Mouse (Mus musculus) embryo, embryonic 10.5 days (tissue): ENCODE results near the gene Ppp1r3d.

Experiments used
- DNase-seq: peaks from one replicate; pipeline ENCODE4 v3.0.0-alpha.2; 2015; ENCODE audit warnings: low spot score

The Ppp1r3d gene

DNA sequence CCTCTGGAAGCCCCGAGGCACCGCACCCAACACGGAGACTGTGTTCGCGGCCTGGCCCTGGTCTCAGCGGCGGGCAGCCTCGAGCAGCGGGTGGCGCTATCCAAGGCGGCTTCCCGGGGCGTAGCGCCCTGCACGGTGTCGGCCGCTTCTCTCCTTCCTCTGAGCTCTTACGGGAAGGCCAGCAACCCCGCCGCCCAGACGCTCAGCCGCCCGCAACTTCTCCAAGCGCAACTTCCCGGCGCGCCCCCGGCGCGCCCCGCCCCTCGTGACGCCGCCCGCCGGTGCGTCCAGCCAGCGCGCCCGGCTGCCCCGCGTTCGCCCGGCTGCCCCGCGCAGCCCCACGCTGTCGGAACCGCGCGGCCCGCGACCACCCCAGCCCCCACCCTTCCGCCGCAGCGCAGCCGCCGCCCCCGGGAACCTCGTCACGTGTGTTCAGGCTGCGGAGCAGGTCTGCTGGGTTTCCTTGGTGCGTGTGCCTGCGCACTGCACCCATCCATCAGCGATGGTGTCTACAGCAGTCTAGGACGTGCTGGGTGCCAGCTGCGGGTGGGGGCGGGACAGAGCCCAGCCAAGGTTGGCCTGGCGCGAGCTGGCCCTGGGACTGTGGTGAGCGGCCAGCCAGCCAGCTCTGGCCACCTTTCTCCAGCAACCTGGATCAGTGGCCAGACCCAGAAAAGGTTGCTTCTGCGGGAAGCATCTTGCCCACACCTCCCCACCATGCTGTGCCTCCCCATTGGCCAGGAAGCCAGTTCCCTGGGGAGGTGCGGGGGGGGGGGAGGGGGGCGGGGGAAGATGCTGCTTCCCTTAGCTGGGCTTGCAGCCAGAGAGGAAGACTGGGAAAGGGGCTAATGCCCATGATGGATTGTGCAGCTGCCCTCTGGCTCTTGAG is at the start of gene Ppp1r3d, which contains the start of gene Fam217b:
Ppp1r3d (minus strand) TSS at position 212 of the 889 bp plus-strand sequence.
Fam217b (plus strand) TSS at position 264 of the 889 bp plus-strand sequence.
- DNase-seq, result peak; percentile 61

DNA sequence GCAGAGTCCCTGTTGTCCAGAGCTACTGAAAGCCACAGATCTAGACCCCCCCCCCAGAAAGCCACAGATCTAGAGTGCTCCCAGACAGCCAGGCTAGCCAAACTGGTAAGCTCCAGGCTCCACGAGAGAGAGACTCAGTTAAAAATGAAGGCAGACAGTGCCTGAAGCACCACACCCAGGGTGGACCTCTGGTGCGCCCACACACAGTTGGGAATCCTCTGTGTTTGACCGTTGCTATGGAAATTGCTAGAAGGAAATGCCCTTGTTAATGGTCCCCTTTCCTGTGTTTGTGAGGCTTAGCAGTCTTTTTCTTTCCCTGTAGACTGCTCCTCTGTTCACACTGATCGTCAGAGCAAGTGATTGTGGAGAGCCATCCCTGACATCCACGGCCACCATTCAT is 46.1 kb upstream of the Ppp1r3d start:
- DNase-seq, result peak; percentile 9

- no peak for DNase-seq
Observed at GRCm38 (mm10) chr2:178457414-178457813, 43.1 kb upstream of the Ppp1r3d start.

GRCm38 (mm10) chr2:178454664-178455516 is 40.6 kb upstream of the Ppp1r3d start:
- DNase-seq, result peak; percentile 61

DNA sequence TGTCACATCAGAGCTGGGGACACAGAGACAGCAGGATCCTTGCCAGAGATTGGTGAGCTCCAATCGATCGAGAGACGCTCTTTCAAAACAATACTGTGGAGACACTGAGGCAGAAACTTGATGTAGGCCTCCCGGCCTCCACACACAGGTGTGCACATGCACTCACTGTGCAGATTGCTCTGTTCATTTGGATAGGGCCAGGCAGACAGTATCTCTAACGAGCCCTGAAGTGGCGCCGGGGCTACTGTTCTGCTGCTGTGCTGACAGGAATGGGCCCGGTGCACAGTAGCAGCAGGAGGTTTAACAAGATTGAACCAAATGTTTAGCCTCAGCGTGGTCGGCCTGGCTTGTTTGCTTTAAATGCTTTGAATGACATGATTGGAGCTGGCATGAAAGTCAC is 36.7 kb upstream of the Ppp1r3d start:
- DNase-seq, result no peak

DNA sequence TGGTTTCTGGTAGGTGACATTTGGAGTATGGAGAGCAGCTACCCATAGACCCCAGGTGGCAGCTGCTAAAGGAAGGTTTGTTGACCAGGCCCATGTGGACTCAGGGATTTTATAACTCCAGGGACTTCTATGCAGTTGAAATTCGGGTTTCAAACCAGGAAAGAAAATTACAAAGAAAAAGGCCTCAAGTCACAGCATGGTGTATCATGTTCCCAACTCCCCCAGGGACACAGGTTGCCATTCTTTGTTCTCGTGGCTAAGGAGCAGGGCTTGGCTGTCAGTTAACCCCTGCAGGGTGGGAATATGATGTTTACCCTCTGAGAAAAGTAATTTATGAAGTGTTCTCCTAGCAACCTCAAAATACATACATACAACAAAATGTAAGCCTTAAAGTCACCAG is 36.0 kb upstream of the Ppp1r3d start:
- DNase-seq, result no peak

DNA sequence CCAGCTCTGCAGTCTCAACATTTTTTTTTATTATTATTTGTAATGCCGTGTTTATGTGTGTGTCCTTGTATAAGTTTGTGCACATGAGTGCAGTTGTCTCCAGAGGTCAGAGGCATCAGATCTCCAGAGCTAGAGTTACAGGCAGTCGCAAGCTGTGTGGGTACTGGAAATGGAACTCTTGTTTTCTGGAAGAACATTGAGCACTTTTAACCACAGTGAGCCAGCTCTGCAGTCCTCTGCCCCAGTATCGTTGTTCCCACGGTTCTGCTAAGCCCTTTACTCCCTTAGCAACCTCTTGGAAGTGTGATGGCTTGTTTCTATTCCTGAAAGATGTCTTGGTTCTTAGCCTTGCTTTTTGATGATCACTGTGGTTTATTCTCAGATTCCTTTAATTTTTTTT is 35.1 kb upstream of the Ppp1r3d start:
- DNase-seq, result no peak

GRCm38 (mm10) chr2:178437311-178437710 is 23.0 kb upstream of the Ppp1r3d start:
- no peak for DNase-seq

DNA sequence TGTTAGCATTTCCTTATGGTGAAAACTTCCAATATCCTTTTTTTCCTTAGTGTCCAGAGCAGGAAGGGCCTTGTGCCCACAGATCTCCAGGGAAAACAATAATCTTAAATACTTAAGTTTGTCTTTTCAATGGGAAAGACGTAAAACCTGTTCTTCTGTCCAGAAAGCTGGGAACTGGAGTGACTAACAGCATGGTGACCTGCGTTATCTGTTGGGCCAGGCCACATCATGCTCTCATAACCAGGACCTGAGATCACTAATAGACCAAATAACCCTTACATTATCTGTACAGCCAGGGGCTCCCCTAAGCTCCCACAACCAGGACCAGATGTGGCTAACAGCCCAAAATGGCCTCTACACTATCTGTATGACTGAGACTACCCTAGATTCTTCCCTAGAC is 19.6 kb upstream of the Ppp1r3d start:
- DNase-seq, result no peak

DNA sequence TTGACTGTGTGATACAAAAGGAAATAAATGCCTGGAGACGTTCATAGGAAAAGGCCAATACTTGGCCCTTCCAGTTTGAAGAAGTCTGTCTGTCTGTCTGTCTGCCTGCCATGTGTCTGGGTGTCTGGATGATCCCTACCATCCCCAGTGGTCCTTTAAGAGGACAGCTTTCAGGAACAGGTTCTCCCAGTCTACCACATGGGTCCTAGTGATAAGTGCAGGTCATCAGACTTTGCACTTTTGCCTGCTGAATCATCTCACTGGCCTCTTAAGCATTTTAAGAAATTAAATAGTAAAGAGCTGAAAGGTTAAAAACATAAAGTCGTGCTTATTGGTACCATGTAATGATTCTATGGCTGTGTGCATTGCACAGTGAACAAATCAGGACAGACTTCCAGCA is 19.2 kb upstream of the Ppp1r3d start:
- no peak for DNase-seq

DNA sequence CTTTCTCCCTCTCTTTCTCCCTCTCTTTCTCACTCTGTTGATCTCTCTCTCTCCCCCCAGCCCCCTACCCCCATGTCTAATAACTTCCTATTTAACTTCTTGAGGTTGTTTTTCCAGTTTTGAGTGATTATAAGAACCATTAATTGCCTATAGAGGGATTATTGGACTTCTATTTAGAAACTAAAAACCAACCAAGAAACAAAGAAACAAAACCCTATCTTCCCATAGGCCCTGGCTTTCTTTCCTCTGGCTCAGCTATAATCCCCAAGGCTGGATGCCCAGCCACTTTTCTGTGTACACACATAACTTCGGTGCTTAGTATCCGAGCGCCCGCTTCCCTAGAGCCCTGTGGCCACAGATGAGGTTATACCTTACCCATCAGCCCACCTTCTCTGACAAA is 16.0 kb upstream of the Ppp1r3d start, which contains the start of gene Cdh26:
Cdh26 (plus strand) TSS at position 301 of the 400 bp plus-strand sequence.
- no peak for DNase-seq

DNA sequence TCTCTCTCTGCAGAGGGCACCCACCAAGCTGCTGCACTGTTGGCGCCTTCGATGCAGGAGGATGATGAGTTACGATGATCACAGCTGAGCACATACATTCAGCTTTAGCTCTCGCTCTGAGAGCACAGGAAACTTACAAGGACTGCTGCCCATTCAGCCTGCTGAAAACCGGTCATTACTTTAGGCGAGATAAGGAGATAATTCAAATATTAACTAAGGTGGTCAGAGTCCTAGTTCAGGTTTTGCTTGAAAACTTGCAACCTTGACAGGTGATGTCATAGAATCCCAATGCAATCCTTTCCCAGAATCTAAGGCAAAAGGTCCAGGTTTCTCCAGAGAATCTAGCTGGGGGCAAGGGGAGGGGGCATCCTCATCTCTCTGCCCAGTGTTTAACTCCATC is 15.2 kb upstream of the Ppp1r3d start:
- no peak for DNase-seq

GRCm38 (mm10) chr2:178428676-178429075 is 14.4 kb upstream of the Ppp1r3d start:
- no peak for DNase-seq

DNA sequence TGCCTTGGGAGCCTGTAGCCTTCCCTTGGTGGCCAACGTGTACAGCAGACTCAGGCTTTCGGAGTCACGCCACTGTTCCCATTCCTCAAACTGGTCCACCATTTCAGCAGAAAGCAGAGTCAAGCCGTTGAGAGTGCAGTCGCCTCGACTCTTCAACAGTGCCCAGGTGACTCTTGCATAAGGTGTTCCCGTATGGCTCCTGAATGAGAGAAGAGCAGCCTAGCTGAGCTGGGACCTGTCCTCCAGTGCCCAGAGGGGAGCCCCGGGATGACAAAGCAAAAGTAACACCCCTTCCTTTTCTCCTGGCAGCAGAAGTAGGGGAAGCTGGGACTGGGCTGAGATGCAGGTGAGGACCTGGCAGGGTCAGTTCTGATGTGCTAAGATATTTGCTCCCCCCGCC is 13.9 kb upstream of the Ppp1r3d start:
- DNase-seq, result no peak

- no peak for DNase-seq
Observed at GRCm38 (mm10) chr2:178427181-178427580, 12.9 kb upstream of the Ppp1r3d start.

- DNase-seq, result peak; percentile 67
Observed at GRCm38 (mm10) chr2:178426229-178426628, 12.0 kb upstream of the Ppp1r3d start.

DNA sequence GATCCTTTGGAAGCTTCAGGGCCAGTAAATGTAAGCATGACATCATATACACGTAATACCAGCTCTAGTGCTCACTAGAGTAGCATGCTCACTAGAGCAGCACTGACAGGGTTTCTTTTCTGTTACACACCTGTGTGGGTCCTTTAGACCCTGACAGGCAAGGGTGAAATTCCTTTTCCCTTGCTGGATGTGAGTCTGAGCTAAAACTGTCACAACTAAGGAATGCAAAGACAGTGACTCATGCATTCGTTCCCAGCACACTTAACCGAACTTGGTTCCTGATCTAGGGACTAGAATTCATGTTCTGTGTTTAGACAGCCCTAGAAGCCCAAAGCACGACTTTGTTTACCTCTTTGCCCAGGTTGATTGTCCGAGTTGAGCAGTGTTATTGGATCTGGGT is 9.0 kb upstream of the Ppp1r3d start:
- no peak for DNase-seq

DNA sequence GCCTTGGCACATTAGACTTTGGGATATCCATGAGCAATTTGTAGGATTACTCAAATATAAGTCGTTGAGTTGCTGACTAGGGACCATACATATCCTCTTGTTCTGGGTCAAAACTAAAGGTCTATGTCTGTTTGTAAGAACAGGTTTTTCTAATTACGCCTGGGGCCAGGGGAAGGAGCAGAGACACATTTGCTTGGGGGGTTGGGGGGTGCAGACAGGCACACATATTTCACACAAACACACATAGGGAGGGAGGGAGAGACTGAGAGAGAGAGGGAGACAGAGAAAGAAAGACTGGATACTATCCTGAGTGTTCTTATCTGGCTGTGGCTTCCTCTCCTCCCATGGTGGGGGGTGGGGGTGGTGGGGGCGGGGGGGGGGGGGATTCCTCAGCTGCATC is 7.9 kb upstream of the Ppp1r3d start:
- peak; percentile 67 for DNase-seq

GRCm38 (mm10) chr2:178421603-178422002 is 7.3 kb upstream of the Ppp1r3d start:
- DNase-seq, result no peak

GRCm38 (mm10) chr2:178420576-178420975 is 6.3 kb upstream of the Ppp1r3d start:
- DNase-seq, result no peak

- DNase-seq, result no peak
Observed at GRCm38 (mm10) chr2:178416970-178417369, 2.7 kb upstream of the Ppp1r3d start.

- DNase-seq, result no peak
Observed at GRCm38 (mm10) chr2:178416427-178416826, 2.2 kb upstream of the Ppp1r3d start.

GRCm38 (mm10) chr2:178415150-178415448 is 827 bp upstream of the Ppp1r3d start:
- no peak for DNase-seq
